In the genomic region with DNA sequence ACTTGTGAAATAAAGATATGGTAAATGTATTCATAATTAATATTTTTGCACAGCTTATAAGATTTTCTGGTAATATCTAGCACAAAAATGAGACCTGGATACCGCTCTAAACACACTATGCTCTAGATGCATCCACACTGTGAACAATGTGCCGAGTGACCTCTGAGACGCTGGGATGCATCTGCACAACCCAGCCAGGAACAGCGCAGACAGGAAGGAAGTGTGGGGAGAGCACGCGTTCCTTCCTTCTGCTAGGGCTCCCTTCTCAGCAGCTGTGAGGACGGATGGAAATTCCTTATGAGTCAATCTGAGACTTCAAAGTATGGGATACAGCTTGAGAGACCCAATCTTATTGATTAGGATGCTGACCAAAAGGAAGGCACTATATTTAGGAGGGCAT, we compare ENCODE assay signal across 12 mouse cellular contexts.
DNase-seq lines count a peak whose midpoint lies in the region; ATAC-seq lines count a peak whose summit lies in the region.
"Had no signal": no experiment of that assay in that cellular context is flagged by ENCODE, and none has a peak within 500 bp of the region (broad histone marks: within the 10 kb centered on the region; RNA-seq: fewer than 3 reads in every experiment).

No protein-coding gene starts in this region.

- 63% methylated on average over 7 of the region's 7 CpGs for WGBS in kidney, embryonic 14.5 days
- WGBS in kidney, embryonic 16.5 days: 74% methylated on average over 7 of the region's 7 CpGs
- 92% methylated on average over 7 of the region's 7 CpGs for WGBS in forebrain, embryonic 13.5 days

- H3K27ac ChIP-seq in kidney, embryonic 14.5 days (ENCODE audit: low read depth, low read length): peak overlapping the region; percentile 15; the same call in 1 of the 2 replicates
- no peak overlapping the region; the same call in 1 of the 2 replicates for H3K27ac ChIP-seq in kidney, embryonic 16.5 days (ENCODE audit: low read length)
- H3K27ac ChIP-seq in forebrain, embryonic 13.5 days: no peak overlapping the region
- H3K27ac ChIP-seq: embryonic facial prominence, embryonic 13.5 days; limb, embryonic 10.5 days; midbrain, embryonic 15.5 days had no signal

- H3K9ac ChIP-seq in kidney, embryonic 14.5 days (ENCODE audit: low read depth, low read length): no peak overlapping the region
- H3K9ac ChIP-seq in kidney, embryonic 16.5 days (replicated peaks; ENCODE audit: low read length): no peak overlapping the region
- no peak overlapping the region for H3K9ac ChIP-seq in forebrain, embryonic 13.5 days
- H3K9ac ChIP-seq: embryonic facial prominence, embryonic 13.5 days; forebrain, postnatal 0 days; heart, embryonic 13.5 days; midbrain, embryonic 15.5 days had no signal

- DNase-seq in heart, adult 8-10 months (ENCODE audit: low spot score): peak; percentile 30
- DNase-seq in kidney, postnatal 14 days: peak; percentile 40
- DNase-seq: forebrain, postnatal 0 days had no signal

- ATAC-seq in kidney, embryonic 14.5 days (ENCODE audit: low FRiP score, low TSS enrichment): peak; percentile 56; the same call in 1 of the 2 replicates
- no peak for ATAC-seq in kidney, embryonic 16.5 days (ENCODE audit: low FRiP score, low TSS enrichment)
- ATAC-seq in activated CD4-positive, CD25-positive, alpha-beta regulatory T cell, adult 4 months: peak; percentile 11
- no peak for ATAC-seq in forebrain, embryonic 13.5 days
- no peak for ATAC-seq in frontal cortex, adult (ENCODE audit: low TSS enrichment)
- ATAC-seq: forebrain, postnatal 0 days; midbrain, embryonic 15.5 days had no signal

- no peaks in the 10 kb centered on the region for H3K36me3 ChIP-seq in kidney, embryonic 14.5 days (ENCODE audit: control insufficient read depth, insufficient read depth, low read length)
- no peaks in the 10 kb centered on the region for H3K36me3 ChIP-seq in kidney, embryonic 16.5 days (ENCODE audit: insufficient read depth, low read length)
- no peaks in the 10 kb centered on the region for H3K36me3 ChIP-seq in forebrain, embryonic 13.5 days (ENCODE audit: poor library complexity, severe bottlenecking)
- H3K36me3 ChIP-seq: embryonic facial prominence, embryonic 13.5 days; heart, embryonic 13.5 days; limb, embryonic 10.5 days; midbrain, embryonic 15.5 days had no signal

- no peaks in the 10 kb centered on the region for H3K27me3 ChIP-seq in kidney, embryonic 14.5 days (ENCODE audit: control insufficient read depth, insufficient read depth, low read length)
- no peaks in the 10 kb centered on the region for H3K27me3 ChIP-seq in kidney, embryonic 16.5 days (ENCODE audit: insufficient read depth, low read length)
- H3K27me3 ChIP-seq in forebrain, embryonic 13.5 days: no peaks in the 10 kb centered on the region
- H3K27me3 ChIP-seq: embryonic facial prominence, embryonic 13.5 days; heart, embryonic 13.5 days; midbrain, embryonic 15.5 days had no signal

- H3K4me3 ChIP-seq in kidney, embryonic 14.5 days (ENCODE audit: low read length): no peak overlapping the region
- no peak overlapping the region for H3K4me3 ChIP-seq in kidney, embryonic 16.5 days (ENCODE audit: low read length)
- no peak overlapping the region for H3K4me3 ChIP-seq in forebrain, embryonic 13.5 days
- H3K4me3 ChIP-seq: embryonic facial prominence, embryonic 13.5 days; heart, embryonic 13.5 days; limb, embryonic 10.5 days; midbrain, embryonic 15.5 days had no signal

- no peaks in the 10 kb centered on the region for H3K9me3 ChIP-seq in kidney, embryonic 14.5 days (ENCODE audit: control insufficient read depth, low read length)
- no peaks in the 10 kb centered on the region for H3K9me3 ChIP-seq in kidney, embryonic 16.5 days (ENCODE audit: low read length)
- no peaks in the 10 kb centered on the region for H3K9me3 ChIP-seq in forebrain, embryonic 13.5 days (replicated peaks)
- H3K9me3 ChIP-seq: embryonic facial prominence, embryonic 13.5 days; heart, embryonic 13.5 days; limb, embryonic 10.5 days; midbrain, embryonic 15.5 days had no signal

- peaks cover 8% of the 10 kb centered on the region for H3K4me1 ChIP-seq in kidney, embryonic 14.5 days (ENCODE audit: control insufficient read depth, insufficient read depth, low read length)
- peaks cover 39% of the 10 kb centered on the region for H3K4me1 ChIP-seq in kidney, embryonic 16.5 days (ENCODE audit: insufficient read depth, low read length)
- H3K4me1 ChIP-seq in forebrain, embryonic 13.5 days: no peaks in the 10 kb centered on the region
- H3K4me1 ChIP-seq: embryonic facial prominence, embryonic 13.5 days; midbrain, embryonic 15.5 days had no signal

- no peak overlapping the region for H3K4me2 ChIP-seq in kidney, embryonic 14.5 days (replicated peaks; ENCODE audit: low read depth, low read length)
- H3K4me2 ChIP-seq in kidney, embryonic 16.5 days (replicated peaks; ENCODE audit: low read depth, low read length): no peak overlapping the region
- H3K4me2 ChIP-seq in forebrain, embryonic 13.5 days: no peak overlapping the region
- H3K4me2 ChIP-seq: embryonic facial prominence, embryonic 13.5 days; heart, embryonic 13.5 days; midbrain, embryonic 15.5 days had no signal

Comparison
In these comparisons a context has a peak if more than half of its experiments do, and no peak if none do; other contexts are left out.
1. ATAC-seq: peak in kidney, embryonic 14.5 days (single experiment) and activated CD4-positive, CD25-positive, alpha-beta regulatory T cell, adult 4 months (single experiment); none in kidney, embryonic 16.5 days (single experiment), forebrain, embryonic 13.5 days (single experiment) and frontal cortex, adult (single experiment).